Mouse (Mus musculus) cortical plate, adult 2 months (tissue): Measurements from ENCODE around the gene Wdr62.

Source experiments
- CTCF ChIP-seq: fragments of 200-500 bp; IDR thresholded peaks from 2 replicates; pipeline ENCODE4 v1.5.1; 2011; ENCODE audit warnings: mild to moderate bottlenecking, control low read depth, low read length; ENCODE audit not compliant: insufficient read depth; ENCODE audit errors: extremely low read depth
- POLR2A ChIP-seq: fragments of 200-500 bp; IDR thresholded peaks from 2 replicates; pipeline ENCODE4 v1.6.1; 2011; ENCODE audit warnings: mild to moderate bottlenecking, low read length, control low read depth; ENCODE audit not compliant: insufficient read depth; ENCODE audit errors: extremely low read depth

- no peak for TF ChIP-seq CTCF
- TF ChIP-seq POLR2A: no peak
Observed at GRCm38 (mm10) chr7:30324300-30324944, 44.2 kb upstream of the Wdr62 start.
